Mouse (Mus musculus) liver, embryonic 15.5 days (tissue): ENCODE data around the gene Ropn1l. TPM values are rescaled to one million over a fixed set of nuclear protein-coding genes. Genes with fewer than 3 reads are reported as not detected.

ENCODE experiments used
- ATAC-seq: fragments of 200-750 bp; cut with Nextera tagmentation; 2 replicates; pipeline ENCODE4 v1.8.0; 2017; ENCODE audit warnings: moderate number of reproducible peaks, mild to moderate bottlenecking, moderate library complexity; ENCODE audit not compliant: insufficient read depth
- H3K27ac ChIP-seq: fragments of 300-500 bp; sonication (generic); replicated peaks from 2 replicates; pipeline ENCODE4 v1.5.1; 2015; ENCODE audit warnings: mild to moderate bottlenecking, inconsistent platforms
- H3K27me3 ChIP-seq: fragments of 300-500 bp; sonication (generic); 2 replicates; pipeline ENCODE4 v1.6.1; 2015; ENCODE audit warnings: mild to moderate bottlenecking, inconsistent platforms
- H3K36me3 ChIP-seq: fragments of 300-500 bp; sonication (generic); replicated peaks from 2 replicates; pipeline ENCODE4 v1.6.1; 2015; ENCODE audit warnings: moderate library complexity, mild to moderate bottlenecking, inconsistent platforms
- H3K4me1 ChIP-seq: fragments of 300-500 bp; sonication (generic); replicated peaks from 2 replicates; pipeline ENCODE4 v1.6.1; 2015; ENCODE audit warnings: inconsistent platforms
- H3K4me2 ChIP-seq: fragments of 300-500 bp; sonication (generic); 2 replicates; pipeline ENCODE4 v1.6.1; 2015; ENCODE audit warnings: moderate library complexity, mild to moderate bottlenecking, inconsistent platforms
- H3K4me3 ChIP-seq: fragments of 300-500 bp; sonication (generic); replicated peaks from 2 replicates; pipeline ENCODE4 v1.5.1; 2015; ENCODE audit warnings: mild to moderate bottlenecking, inconsistent platforms
- H3K9ac ChIP-seq: fragments of 300-500 bp; sonication (generic); 2 replicates; pipeline ENCODE4 v1.6.1; 2015; ENCODE audit warnings: moderate library complexity, mild to moderate bottlenecking, inconsistent platforms
- H3K9me3 ChIP-seq: fragments of 300-500 bp; sonication (generic); replicated peaks from 2 replicates; pipeline ENCODE4 v1.6.1; 2016; ENCODE audit warnings: inconsistent platforms
- WGBS: fragments of 180-500 bp; shearing (Covaris S2); methylation state at CpG from one replicate; pipeline ENCODE4 v1.1.7; 2015; ENCODE audit warnings: mixed read lengths; ENCODE audit not compliant: insufficient replicate concordance; 5-methylcytosine and 5-hydroxymethylcytosine counted together
- polyA plus RNA-seq: library from polyadenylated mRNA; unstranded; fragments of >200 nt; fragmentation: Nextera tagmentation; extraction: Ambion mirVana; gene quantifications from 2 replicates; pipeline ENCODE4 v1.2.1, GENCODE M21; 2015

Gene Ropn1l
- polyA plus RNA-seq, 1 experiment from 2014 or later: 3.2 TPM

DNA sequence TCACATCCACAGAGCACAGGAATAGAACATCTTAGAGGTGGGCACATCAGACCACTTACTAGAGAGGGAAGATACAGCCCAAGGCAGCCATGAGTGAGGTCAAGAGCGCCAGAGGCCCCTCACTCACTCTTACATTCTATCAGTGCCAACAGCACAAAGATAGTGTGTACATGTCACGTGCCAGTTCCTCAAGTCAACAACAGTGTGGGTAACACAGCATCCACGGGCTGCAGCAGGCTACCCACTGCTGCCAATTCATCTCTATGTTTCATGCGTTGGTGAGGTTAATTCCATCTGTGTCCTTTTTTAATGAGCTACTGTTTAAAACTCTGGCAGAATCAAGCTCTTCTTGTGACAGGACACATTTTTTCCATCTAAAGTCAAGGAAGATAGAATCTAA lies 10.8 kb downstream of the Ropn1l start:
- H3K4me2 ChIP-seq: no peak overlapping the region
- WGBS: 58% methylated on average over 4 of the region's 4 CpGs

DNA sequence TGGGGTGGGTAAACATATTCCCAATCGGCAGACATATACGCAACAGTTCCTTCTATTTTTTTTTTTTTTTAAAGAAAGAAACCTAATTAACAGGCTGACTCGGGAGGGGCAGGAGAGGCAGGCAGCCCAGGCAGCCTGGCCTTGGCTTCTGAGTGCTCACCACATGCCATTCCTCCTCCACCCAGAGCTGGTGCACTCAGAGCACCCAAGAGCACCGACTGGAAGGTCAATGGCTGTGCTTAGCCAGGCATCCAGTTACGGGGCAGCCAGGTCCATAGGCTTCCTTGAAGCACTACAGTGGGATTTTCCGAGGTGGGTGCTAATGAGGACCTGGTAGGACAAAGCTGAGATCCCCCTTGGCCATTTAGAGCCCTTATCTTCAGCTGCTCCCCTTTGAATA lies 11.5 kb downstream of the Ropn1l start:
- 66% methylated on average over 6 of the region's 6 CpGs for WGBS
- Histone ChIP-seq H3K27me3 (no peaks in the 10 kb centered on the region), H3K4me1 (no peaks in the 10 kb centered on the region), H3K9ac (no peak overlapping the region), H3K9me3 (no peaks in the 10 kb centered on the region), H3K4me2 (no peak overlapping the region), H3K4me3 (no peak overlapping the region), H3K27ac (no peak overlapping the region), H3K36me3 (no peaks in the 10 kb centered on the region)
- no peak for ATAC-seq

More for the DNA sequence above, 10.8 kb downstream of the Ropn1l start:
- no peak overlapping the region for H3K9ac ChIP-seq
- H3K9me3 ChIP-seq: no peaks in the 10 kb centered on the region
- no peak overlapping the region for H3K4me3 ChIP-seq
- no peaks in the 10 kb centered on the region for H3K4me1 ChIP-seq
- H3K27me3 ChIP-seq: no peaks in the 10 kb centered on the region
- no peak overlapping the region for H3K27ac ChIP-seq
- ATAC-seq: no peak
- H3K36me3 ChIP-seq: no peaks in the 10 kb centered on the region

DNA sequence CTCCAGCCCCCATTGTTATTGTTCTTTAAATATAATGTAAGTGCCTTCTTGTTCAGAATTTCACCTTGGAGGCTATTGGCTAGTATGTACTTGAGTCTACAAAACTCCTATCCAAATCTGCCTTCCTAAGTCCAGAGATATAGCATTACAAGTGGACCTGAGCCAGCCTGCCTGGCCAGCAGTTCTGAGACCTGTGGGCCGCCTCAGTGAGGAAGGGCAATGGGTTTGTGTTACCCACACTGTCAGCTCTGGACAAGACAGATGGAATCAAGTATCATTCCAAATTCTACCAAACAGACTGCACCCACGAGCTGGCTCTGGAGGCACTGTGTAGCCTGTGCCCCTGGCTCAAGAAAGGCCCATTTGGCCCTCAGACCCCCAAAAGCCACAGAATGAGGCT lies 16.7 kb downstream of the Ropn1l start:
- Histone ChIP-seq H3K9me3 (no peaks in the 10 kb centered on the region), H3K27ac (no peak overlapping the region), H3K4me1 (no peaks in the 10 kb centered on the region), H3K27me3 (no peaks in the 10 kb centered on the region), H3K9ac (no peak overlapping the region), H3K4me3 (no peak overlapping the region), H3K36me3 (no peaks in the 10 kb centered on the region), H3K4me2 (no peak overlapping the region)
- WGBS: 42% methylated on average over 2 of the region's 2 CpGs
- ATAC-seq: no peak

DNA sequence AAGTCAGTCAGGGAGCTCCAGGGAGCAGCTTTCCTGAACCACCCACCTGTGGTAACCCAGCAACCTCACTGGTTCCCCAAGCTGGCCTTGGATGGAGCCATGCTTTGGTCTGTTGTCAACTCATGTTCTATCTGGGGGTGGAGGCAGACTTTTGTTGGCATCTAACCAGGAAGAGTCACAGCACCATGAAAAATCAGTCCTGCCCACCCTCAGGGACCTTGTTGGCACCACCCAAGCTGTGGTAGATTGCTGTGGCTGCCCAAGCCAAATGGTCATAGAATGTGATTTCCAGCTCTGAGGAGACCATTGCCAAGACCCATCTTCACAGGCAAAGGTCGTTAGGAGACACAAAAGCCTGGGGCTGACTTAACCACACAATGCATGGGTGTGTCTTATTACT lies 17.5 kb downstream of the Ropn1l start:
- no peaks in the 10 kb centered on the region for H3K9me3 ChIP-seq
- H3K27ac ChIP-seq: no peak overlapping the region
- WGBS: 23% methylated on average over 1 of the region's 1 CpGs
- H3K4me3 ChIP-seq: no peak overlapping the region
- no peak for ATAC-seq
- no peaks in the 10 kb centered on the region for H3K4me1 ChIP-seq
- no peak overlapping the region for H3K9ac ChIP-seq
- H3K27me3 ChIP-seq: no peaks in the 10 kb centered on the region
- H3K4me2 ChIP-seq: no peak overlapping the region
- no peaks in the 10 kb centered on the region for H3K36me3 ChIP-seq

DNA sequence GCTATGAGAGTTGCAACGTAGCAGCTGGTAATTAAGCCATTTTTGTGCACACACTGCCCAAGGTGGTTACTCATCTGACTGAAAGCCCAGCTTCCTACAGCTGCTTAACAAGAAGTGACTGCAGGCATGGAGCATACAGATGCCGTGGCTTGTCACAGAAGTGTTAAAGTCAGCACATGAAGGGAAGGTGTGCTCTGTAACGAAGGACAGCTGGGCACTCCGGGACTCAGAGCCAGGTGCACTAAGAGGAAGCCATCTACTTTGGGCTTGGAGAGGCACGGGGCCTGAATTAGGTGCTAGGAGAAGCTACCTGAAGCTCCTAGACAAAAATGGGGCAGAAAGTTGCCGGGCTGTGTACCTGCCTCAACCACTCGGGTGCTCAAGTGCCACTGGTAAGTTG lies 19.8 kb downstream of the Ropn1l start:
- no peak overlapping the region for H3K9ac ChIP-seq
- no peak overlapping the region for H3K4me3 ChIP-seq
- no peaks in the 10 kb centered on the region for H3K4me1 ChIP-seq
- H3K27me3 ChIP-seq: no peaks in the 10 kb centered on the region
- H3K4me2 ChIP-seq: no peak overlapping the region
- no peaks in the 10 kb centered on the region for H3K9me3 ChIP-seq
- 59% methylated on average over 7 of the region's 7 CpGs for WGBS
- no peaks in the 10 kb centered on the region for H3K36me3 ChIP-seq
- H3K27ac ChIP-seq: no peak overlapping the region
- no peak for ATAC-seq

DNA sequence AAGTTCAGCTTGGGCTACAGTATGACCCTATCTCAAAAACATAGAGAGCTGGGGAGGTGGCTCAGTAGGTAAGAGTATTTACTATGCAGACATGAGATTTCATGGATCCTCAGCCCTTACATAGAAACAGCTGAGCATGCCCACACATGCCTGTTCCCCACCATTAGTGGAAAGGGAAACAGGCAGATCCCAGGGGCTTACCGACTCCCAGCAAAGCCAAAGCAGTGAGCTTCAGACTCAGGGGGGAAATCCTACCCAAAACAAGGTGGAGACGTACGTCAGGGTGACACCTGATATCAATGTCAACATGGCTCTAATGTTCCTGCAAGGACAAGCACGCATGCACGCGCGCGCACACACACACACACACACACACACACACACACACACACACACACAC lies 21.7 kb downstream of the Ropn1l start:
- ATAC-seq: no peak
- Histone ChIP-seq H3K27ac (no peak overlapping the region), H3K9me3 (no peaks in the 10 kb centered on the region), H3K36me3 (no peaks in the 10 kb centered on the region), H3K4me2 (no peak overlapping the region), H3K9ac (no peak overlapping the region), H3K4me1 (no peaks in the 10 kb centered on the region), H3K27me3 (no peaks in the 10 kb centered on the region), H3K4me3 (no peak overlapping the region)
- WGBS: 76% methylated on average over 8 of the region's 8 CpGs

DNA sequence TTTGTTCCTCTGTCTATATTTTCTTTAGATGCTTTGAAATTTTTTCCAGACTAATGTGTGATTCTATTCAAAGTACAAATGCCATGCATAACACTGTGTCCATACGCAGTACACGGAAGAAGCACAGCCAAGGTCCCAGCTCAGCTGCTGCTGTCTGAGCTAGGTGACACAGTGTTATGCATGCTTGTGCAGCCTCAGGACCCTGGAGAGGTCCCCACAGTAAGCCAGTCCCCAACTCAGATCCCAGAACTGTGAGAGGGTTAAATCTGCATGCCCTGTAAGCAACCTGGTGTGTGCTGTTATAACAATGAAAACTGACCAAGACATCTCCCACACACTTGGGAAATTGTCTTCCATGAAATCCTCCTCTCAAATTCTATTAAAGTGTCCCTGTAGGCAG lies 23.5 kb downstream of the Ropn1l start:
- H3K9ac ChIP-seq: no peak overlapping the region
- no peak overlapping the region for H3K4me2 ChIP-seq
- ATAC-seq: no peak
- no peaks in the 10 kb centered on the region for H3K36me3 ChIP-seq
- 59% methylated on average over 2 of the region's 2 CpGs for WGBS
- no peaks in the 10 kb centered on the region for H3K9me3 ChIP-seq
- no peak overlapping the region for H3K27ac ChIP-seq
- no peaks in the 10 kb centered on the region for H3K27me3 ChIP-seq
- H3K4me1 ChIP-seq: no peaks in the 10 kb centered on the region
- H3K4me3 ChIP-seq: no peak overlapping the region

DNA sequence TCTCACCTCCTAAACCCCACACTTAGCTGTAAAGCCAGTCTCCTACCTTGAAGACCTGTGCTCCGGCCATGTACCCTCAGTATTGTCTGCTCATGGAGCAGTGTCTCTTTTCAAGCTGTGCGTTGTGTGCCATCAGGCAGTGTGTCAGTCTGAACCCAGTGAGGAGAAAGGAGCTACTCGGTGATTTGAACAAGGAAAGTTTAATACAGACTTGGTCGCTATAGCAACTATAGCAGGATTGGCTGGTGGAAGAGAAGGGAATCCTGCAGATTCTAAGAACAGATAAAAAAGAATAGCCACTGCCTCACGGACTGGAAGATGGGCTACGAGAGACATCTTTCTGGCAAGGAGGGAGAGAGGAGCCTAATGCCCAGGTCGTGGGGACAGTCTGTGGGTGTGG lies 24.1 kb downstream of the Ropn1l start:
- no peak overlapping the region for H3K27ac ChIP-seq
- no peak overlapping the region for H3K9ac ChIP-seq
- no peak overlapping the region for H3K4me2 ChIP-seq
- 67% methylated on average over 7 of the region's 7 CpGs for WGBS
- ATAC-seq: no peak
- no peaks in the 10 kb centered on the region for H3K27me3 ChIP-seq
- H3K36me3 ChIP-seq: no peaks in the 10 kb centered on the region
- H3K4me1 ChIP-seq: no peaks in the 10 kb centered on the region
- H3K9me3 ChIP-seq: no peaks in the 10 kb centered on the region
- H3K4me3 ChIP-seq: no peak overlapping the region

DNA sequence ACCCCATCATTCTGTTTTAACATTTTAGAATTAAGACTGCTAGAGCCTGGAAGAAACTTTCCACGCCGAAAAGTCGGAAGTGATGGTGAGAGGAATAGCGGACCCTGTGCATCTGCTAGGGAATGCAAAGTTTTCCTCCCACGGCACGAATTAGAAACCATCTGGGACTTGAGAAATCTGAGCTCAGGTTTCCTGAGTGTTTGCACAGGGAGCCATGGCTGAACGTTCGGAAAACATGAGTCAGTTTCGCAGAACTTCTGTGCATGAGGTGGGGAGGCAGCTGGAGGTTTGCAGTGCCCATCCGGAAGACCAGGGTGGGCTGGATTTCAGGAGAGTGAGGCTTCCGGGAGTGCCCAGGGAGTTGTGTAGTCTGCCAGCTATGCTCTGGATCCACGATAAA lies 25.0 kb downstream of the Ropn1l start:
- Histone ChIP-seq H3K9me3 (no peaks in the 10 kb centered on the region), H3K4me1 (no peaks in the 10 kb centered on the region), H3K27me3 (no peaks in the 10 kb centered on the region), H3K4me3 (no peak overlapping the region), H3K4me2 (no peak overlapping the region), H3K27ac (no peak overlapping the region), H3K36me3 (no peaks in the 10 kb centered on the region), H3K9ac (no peak overlapping the region)
- WGBS: 66% methylated on average over 12 of the region's 12 CpGs
- no peak for ATAC-seq

DNA sequence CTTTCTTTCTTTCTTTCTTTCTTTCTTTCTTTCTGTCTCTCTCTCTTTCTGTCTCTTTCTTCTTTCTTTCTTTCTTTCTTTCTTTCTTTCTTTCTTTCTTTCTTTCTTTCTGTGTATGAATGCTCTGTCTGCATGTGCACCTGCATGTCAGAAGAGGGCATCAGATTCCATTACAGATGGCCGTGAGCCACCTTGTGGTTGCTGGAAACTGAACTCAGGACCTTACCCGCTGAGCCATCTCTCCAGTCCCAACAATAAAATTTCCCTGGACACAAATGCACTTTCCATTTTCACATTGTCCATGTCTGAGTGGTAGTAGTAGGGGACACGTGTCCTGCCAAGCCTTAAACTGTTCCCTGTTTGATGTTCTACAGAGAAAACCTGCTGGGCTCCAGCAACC lies 26.1 kb downstream of the Ropn1l start:
- Histone ChIP-seq H3K4me3 (no peak overlapping the region), H3K9ac (no peak overlapping the region), H3K4me2 (no peak overlapping the region), H3K27ac (no peak overlapping the region), H3K36me3 (no peaks in the 10 kb centered on the region), H3K4me1 (no peaks in the 10 kb centered on the region), H3K27me3 (no peaks in the 10 kb centered on the region), H3K9me3 (no peaks in the 10 kb centered on the region)
- ATAC-seq: no peak
- WGBS: 38% methylated on average over 3 of the region's 3 CpGs

DNA sequence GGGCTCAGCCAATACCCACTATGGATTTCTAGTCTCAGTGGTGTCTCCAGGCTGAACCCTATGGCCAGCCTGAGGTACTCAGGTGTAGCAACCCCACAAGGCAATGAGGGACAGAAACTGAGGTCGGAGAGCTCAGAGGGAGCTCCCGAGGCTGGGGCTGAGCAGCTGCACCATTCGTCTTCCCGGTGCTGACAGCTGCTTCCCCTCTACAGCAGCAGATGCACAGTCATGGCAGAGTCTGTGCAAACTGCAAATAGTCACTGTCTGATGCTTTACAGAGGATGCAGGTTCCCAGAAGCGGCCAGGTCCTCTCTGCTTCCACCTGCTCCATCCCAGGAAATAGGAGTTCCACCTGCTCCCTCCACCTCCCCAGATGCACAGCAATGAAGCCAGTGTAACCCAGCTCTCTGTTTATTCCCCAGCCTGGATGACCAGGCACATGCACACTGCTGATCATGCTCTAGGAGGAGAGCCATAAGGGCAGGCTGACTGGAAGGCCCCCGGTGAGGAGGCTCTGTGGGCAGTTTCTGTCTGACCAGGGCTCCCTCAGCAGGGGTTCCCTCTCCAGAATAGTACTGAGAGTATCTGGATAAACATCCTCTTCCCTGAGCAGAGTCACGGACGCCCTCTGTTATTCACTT lies 27.4 kb downstream of the Ropn1l start:
- no peak overlapping the region for H3K27ac ChIP-seq
- no peaks in the 10 kb centered on the region for H3K9me3 ChIP-seq
- 30% methylated on average over 8 of the region's 8 CpGs for WGBS
- H3K27me3 ChIP-seq: no peaks in the 10 kb centered on the region
- no peak overlapping the region for H3K9ac ChIP-seq
- no peak overlapping the region for H3K4me2 ChIP-seq
- ATAC-seq: no peak
- no peaks in the 10 kb centered on the region for H3K4me1 ChIP-seq
- H3K36me3 ChIP-seq: no peaks in the 10 kb centered on the region
- H3K4me3 ChIP-seq: no peak overlapping the region

DNA sequence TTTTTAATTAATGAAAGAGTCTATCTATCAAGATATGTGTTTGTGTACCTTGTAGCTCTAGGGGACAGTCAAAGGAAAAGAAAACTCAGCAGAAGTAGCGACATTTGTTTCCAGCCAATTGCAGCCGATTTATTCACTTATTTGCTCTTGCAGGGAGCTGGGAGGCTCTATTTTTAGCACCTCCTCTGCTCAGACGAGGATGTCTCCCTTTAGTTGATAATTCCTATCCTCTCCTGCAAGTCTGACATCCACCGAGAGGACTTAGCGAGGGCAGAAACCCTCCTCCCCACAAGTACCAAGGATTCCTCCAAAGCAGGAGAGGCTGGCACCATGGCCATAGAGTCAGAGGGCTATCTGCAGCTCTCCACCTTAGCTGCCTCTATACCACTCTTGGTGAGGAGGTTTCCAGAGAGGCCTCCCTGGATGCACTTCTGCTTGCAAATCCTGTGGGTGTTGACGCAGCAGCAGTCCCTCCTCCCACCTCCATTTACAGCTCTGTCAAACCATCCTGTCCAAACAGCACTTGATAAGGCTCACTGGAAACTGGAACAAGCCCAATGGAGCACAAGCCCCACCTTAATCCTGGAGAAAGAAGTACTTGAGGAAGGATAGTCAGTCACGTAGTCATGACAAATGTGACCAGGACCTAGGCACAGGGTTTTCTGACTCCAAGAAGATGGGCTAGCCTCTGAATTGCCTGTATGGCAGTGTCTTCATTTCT lies 30.7 kb downstream of the Ropn1l start:
- WGBS: 47% methylated on average over 7 of the region's 7 CpGs
- no peak overlapping the region for H3K4me2 ChIP-seq
- no peaks in the 10 kb centered on the region for H3K9me3 ChIP-seq
- H3K36me3 ChIP-seq: no peaks in the 10 kb centered on the region
- H3K9ac ChIP-seq: no peak overlapping the region
- peaks cover 10% of the 10 kb centered on the region for H3K4me1 ChIP-seq
- H3K27ac ChIP-seq: no peak overlapping the region
- H3K27me3 ChIP-seq: no peaks in the 10 kb centered on the region
- no peak overlapping the region for H3K4me3 ChIP-seq
- ATAC-seq: no peak
